Mouse (Mus musculus): ENCODE measurements around the gene Ttll10.

Ttll10 gene

DNA sequence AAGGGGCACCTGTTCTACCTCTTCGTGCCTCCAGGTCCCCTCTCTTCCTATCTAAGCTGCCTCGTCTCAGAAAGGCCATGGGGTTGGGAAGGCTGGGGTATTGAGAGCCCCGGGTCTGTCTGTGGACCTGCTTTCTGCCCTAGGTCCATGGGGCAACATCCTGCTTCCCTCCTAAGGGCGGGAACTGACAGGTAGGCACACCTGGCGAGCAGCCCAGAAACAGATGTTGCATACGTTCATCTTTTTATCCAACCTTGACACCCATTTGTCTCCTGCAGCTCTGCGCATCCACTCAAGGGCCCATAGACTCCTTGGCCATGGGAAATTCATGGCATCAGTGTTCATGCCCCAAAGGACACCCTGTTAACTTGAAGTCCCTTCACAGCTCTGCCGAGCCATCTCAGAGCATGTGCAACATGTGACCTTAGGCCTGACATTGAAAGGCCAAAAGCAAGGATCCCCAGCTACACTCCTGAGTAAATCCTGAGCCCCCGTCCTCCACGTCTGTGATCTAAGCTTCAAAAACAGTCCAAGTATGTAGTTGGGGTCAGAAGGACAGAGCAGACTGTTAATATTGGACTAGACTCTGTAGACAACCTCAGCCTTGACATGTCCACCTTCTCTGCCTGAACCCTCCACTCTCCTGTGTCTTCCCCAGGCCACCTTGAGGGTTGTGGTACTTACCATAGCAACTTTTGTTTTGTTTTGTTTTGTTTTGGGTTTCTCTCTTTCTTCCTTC is 6.1 kb upstream of the Ttll10 start:
- peak in 1 of 2 experiments; percentile 33 for DNase-seq

- no peak for DNase-seq
Observed at GRCm38 (mm10) chr4:156064510-156064897, 5.3 kb upstream of the Ttll10 start.

- DNase-seq, result no peak
Observed at GRCm38 (mm10) chr4:156063861-156064509, 4.8 kb upstream of the Ttll10 start.

DNA sequence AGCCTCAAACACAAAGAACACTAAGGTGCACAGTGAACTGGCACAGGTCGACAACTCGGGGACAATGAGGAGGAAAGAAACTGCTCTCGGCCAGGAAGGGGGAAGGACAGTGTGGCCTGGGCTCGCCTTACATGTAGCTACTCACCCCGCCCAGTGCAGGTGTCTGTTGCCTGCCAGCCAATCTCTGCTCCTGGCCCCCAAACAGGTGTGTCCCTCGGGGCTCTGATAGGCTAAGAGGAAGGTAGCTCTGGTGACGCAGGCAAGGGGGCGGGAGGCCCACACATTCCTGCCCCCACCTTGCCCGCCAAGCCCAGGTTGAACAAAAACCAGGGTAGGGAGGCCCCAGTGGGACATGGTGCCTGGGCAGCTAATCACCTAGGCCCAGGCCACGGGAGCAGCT is 499 bp upstream of the Ttll10 start:
- peak; percentile 84 to 91 for DNase-seq

GRCm38 (mm10) chr4:156058826-156059225 is 388 bp downstream of the Ttll10 start:
- DNase-seq, result peak in 1 of 2 experiments; percentile 40

DNA sequence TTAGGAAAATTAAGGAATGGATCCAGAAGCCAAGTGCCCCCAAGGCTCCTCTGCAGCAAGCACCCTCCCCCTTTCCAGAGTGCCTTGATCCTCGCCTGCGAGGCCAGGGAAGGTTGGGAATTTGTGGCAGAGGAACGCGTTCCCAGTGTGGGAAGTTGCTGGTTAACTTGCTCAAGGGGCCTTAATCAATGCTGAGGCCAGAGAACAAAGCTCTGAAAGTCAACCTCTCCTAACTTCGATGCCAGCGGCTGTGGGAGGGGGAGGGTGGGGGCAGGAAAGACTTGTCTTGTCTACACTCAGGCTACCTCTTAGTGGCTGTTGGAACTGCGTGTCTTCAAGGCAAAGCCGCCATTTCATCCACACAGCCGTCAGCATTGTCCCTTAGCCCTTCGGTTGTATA is 1.5 kb downstream of the Ttll10 start:
- no peak for DNase-seq

GRCm38 (mm10) chr4:156055173-156055572 is 4.0 kb downstream of the Ttll10 start:
- DNase-seq, result no peak

GRCm38 (mm10) chr4:156054606-156055005 is 4.6 kb downstream of the Ttll10 start:
- peak in 1 of 2 experiments; percentile 47 for DNase-seq

DNA sequence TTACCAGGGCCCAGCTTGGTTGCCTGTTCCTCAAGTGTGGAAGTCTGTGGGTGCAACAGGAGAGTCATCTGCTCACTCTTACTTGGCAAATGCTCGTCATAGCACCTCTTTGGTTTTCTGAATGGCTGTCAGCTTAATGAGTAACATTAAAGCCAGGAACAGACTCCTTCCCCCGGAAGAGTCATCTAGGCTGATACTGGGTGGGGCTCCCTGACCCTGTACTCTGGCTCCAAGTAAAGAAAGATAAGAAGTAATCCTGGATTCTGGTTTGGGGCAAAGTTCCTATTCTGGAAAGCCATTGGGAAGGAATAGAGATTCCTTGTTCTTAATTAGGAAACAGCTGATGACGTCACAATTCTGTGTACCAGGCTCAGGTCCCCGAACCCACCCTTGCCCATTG is 5.1 kb downstream of the Ttll10 start:
- DNase-seq, result no peak

GRCm38 (mm10) chr4:156053113-156053512 is 6.1 kb downstream of the Ttll10 start:
- no peak for DNase-seq

GRCm38 (mm10) chr4:156050391-156050980 is 8.7 kb downstream of the Ttll10 start:
- no peak for DNase-seq

- DNase-seq, result no peak
Observed at GRCm38 (mm10) chr4:156049779-156050178, 9.4 kb downstream of the Ttll10 start.

DNA sequence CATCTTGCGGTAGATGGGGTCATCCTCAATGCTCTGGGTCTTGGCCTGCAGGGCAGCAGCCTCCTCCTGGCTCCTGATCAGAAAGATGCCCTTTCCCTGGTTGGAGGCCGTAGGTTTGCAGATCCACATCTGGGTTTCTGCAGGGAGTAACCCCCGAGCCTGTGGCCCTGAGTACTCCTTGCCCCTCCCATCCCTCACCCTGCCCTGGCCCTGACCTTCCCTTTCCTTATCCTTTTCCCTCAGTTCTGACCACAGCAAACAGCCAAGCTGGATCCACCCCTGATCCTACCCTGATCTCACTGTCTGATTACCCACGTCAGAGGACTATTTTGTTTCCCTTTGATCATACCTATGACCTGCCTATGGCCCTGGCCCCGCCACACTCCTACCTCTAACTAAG is 14.5 kb downstream of the Ttll10 start:
- no peak for DNase-seq

- DNase-seq, result no peak
Observed at GRCm38 (mm10) chr4:156034901-156035300, 24.3 kb downstream of the Ttll10 start.

DNA sequence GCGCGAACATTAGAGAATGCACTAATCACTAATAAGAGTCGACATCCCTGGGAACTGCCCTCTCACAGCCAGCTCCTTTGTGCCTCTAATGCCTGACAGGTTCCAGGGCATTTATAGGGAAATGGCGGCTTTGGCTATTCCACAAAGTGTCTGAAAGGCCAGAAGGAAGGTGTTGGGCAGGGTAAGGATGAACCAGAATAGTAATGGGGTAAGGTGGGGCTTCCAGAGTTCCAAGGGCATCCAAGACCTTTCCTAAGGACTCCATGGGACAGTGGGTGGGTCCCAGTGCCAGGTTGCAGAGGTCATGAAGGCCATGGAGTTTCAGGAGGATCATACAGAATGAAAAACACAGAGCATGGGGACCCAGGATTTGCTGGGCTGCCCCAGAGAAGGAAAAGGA is 24.9 kb downstream of the Ttll10 start:
- no peak for DNase-seq

DNA sequence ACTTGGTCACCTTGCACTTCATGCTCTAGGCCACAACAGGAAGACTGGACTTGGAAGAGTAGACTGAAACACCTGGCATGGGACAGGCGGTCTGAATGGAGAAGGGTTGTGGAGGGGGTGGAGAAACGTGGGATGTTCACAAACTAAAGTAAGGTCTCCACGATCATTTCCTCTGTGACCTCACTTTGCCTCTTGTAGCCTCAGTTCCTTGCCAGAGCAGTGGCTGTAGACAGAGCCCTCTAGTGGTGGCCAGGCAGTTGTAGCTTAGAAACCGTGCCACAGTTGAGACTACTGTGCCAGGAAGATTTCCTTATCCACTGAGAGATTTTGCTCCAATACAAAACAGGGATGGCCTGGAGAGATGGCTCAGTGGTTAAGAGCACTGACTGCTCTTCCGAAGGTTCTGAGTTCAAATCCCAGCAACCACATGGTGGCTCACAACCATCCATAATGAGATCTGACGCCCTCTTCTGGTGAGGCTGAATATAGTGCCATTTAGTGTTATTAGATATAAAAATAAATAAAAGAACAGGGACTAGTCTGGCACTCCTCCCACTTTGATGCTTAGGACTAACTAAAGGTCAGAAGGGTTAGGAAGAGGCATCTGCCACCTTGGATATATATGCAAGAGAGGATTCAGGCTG is 25.6 kb downstream of the Ttll10 start:
- DNase-seq, result peak; percentile 55 to 75

GRCm38 (mm10) chr4:156032856-156033255 is 26.4 kb downstream of the Ttll10 start:
- peak in 1 of 2 experiments; percentile 28 for DNase-seq

DNA sequence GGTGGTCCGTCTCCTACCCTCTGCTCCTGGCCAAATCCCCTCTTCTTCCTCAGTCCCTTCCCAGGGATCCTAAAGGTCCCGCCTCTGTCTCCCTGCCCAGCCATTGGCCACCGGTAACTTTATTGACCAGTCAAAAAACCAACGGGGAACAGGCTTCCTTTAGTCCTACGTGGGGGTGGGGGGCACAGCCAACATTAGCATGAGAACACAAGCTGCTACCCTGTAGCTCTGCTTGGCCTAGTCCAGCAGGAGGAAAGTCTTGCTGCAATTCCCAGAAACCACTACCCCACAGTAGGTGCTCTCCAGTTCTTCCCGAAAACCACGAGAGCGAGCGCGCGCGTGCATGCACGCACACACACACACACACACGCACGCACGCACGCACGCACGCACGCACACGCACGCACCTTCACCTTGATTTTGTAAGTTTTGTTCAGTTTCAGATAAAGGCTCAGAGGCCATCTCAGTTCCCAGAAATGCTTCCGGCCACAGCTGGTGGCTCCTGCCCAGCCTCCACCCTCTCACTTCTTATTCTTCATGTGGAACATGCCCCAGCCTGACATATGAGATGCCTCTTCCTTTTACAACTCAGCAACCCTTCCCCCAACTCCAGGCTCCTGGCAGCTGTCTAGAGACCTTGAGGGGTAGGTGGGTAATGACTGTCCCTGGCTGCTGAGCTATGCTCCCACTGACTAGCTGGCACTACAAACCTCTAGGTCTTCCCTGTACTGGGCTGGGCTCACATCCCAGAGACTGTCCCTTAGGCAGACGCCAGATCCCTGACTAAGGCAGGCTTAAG is 27.4 kb downstream of the Ttll10 start:
- DNase-seq, result peak; percentile 85 to 89

GRCm38 (mm10) chr4:156031255-156031592 is 28.0 kb downstream of the Ttll10 start:
- no peak for DNase-seq

DNA sequence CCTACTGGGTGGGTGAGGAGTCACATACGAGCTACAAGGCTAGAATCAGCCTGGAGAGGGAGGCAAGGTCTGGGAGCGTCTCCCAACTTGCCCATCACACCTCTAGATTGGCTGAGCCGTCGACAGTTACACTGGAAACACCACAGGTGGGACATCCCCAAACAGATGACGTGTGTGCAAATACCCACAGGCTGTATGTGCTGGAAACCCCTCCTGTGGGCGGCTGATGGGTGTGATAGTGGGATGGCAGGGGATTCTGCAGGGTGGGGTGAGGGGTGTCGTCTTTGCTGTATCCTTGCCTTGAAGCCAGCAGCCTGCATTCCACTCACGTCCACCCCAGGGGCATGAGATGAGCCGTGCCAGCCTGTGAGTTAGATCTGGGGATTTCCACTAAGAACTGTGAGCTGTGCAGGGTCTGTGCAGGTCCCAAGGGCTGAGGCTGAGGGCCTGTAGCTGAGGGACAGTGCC is 28.5 kb downstream of the Ttll10 start:
- DNase-seq, result no peak

DNA sequence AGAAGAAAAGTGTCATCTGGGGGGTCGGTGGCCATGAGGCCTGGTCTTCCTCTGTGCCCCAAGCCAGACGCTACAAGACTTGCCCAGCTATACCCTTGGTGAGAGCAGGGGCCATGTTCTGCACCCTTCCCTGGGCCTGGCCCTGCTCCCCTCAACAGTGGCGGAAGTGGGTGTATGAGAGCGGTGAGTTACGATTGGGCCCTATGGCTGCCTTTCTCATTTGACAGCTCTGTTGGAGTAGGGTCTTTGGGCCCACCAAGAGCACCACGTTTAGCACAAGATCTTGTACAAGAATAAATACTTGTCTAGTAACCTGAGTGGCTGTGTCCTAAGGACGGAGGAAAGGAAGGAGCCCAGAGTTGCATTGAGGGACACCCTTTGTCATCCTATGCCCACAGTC is 30.6 kb downstream of the Ttll10 start:
- DNase-seq, result no peak

DNA sequence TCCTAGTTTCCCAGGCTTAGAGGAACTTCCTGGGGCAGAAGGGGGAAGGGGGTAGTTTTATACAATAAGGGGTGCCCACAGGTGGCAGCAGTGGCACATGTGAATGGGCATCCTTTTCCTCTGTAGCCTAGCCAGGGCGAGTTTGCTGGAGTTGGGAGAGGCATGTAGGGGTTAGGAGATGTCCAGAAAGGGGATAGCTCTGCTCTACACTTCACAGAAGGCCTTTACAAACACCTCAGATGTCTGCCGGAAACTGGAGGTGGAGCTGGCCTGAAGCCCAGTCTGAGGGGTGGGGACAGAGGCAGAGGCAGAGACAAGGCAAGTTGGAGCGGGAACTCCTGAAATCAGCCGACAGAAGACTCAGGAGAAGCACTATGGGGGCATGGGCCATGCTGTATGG is 33.2 kb downstream of the Ttll10 start, which contains the start of gene Tnfrsf18:
TSS of gene Tnfrsf18 (plus strand) at position 152 of the 400 bp plus-strand sequence.
- DNase-seq, result peak; percentile 59 to 70

- no peak for DNase-seq
Observed at GRCm38 (mm10) chr4:156024184-156024583, 35.0 kb downstream of the Ttll10 start.

All from kidney, postnatal 4 days (tissue).